Mouse (Mus musculus): ENCODE data around the gene Pfkp.

GRCm38 (mm10) chr13:6632513-6632912 is 16.1 kb downstream of the Pfkp start:
- TF ChIP-seq CTCF (IDR thresholded peaks at IDR 0.05; ENCODE audit: insufficient read depth, low read depth, low read length) (no peak), POLR2A (IDR thresholded peaks at IDR 0.05; ENCODE audit: insufficient read depth, low read depth, low read length) (no peak)

All from olfactory bulb, adult 2 months (tissue).